Mouse (Mus musculus) retina, postnatal 7 days (tissue): ENCODE results near the gene Polr1e.
A peak's percentile ranks its signal among the peaks of the same experiment; 100 is the strongest.
"Not testable (repeated sequence)": the region's sequence is repeated elsewhere in the genome, so short reads cannot be mapped to it uniquely, and the experiment has no call there.

ENCODE experiments used
- DNase-seq: peaks from one replicate; pipeline ENCODE4 v3.0.0-alpha.2; 2012; ENCODE audit warnings: low read depth, low spot score

Gene Polr1e

GRCm38 (mm10) chr4:45005452-45005851, 12.9 kb upstream of the Polr1e start:
- no peak for DNase-seq

GRCm38 (mm10) chr4:45010806-45011415, 7.5 kb upstream of the Polr1e start:
- DNase-seq, result no peak

- DNase-seq, result no peak
Observed at GRCm38 (mm10) chr4:45011581-45012104, 6.7 kb upstream of the Polr1e start.

GRCm38 (mm10) chr4:45012105-45012975, 6.0 kb upstream of the Polr1e start, which contains the start of gene Zbtb5:
TSS of gene Zbtb5 (minus strand) at chr4:45012412.
- DNase-seq, result peak; percentile 100

- no peak for DNase-seq
Observed at GRCm38 (mm10) chr4:45013031-45013431, 5.4 kb upstream of the Polr1e start.

GRCm38 (mm10) chr4:45013537-45013936, 4.8 kb upstream of the Polr1e start:
- DNase-seq, result no peak

GRCm38 (mm10) chr4:45015615-45016014, 2.8 kb upstream of the Polr1e start:
- DNase-seq, result peak; percentile 56

GRCm38 (mm10) chr4:45019009-45019408, 626 bp downstream of the Polr1e start:
- DNase-seq, result no peak

GRCm38 (mm10) chr4:45026459-45026858, 8.1 kb downstream of the Polr1e start:
- no peak for DNase-seq

- no peak for DNase-seq
Observed at GRCm38 (mm10) chr4:45032586-45032985, 14.2 kb downstream of the Polr1e start.

- no peak for DNase-seq
Observed at GRCm38 (mm10) chr4:45034693-45035628, 16.6 kb downstream of the Polr1e start.

GRCm38 (mm10) chr4:45036048-45036447, 17.7 kb downstream of the Polr1e start:
- no peak for DNase-seq

- DNase-seq, result no peak
Observed at GRCm38 (mm10) chr4:45036571-45036970, 18.2 kb downstream of the Polr1e start.

- DNase-seq, result no peak
Observed at GRCm38 (mm10) chr4:45037455-45038410, 19.4 kb downstream of the Polr1e start.

GRCm38 (mm10) chr4:45038879-45039278, 20.5 kb downstream of the Polr1e start:
- DNase-seq, result not testable (repeated sequence)

- not testable (repeated sequence) for DNase-seq
Observed at GRCm38 (mm10) chr4:45039546-45039945, 21.2 kb downstream of the Polr1e start.

- DNase-seq, result no peak
Observed at GRCm38 (mm10) chr4:45040795-45041194, 22.4 kb downstream of the Polr1e start.

- DNase-seq, result no peak
Observed at GRCm38 (mm10) chr4:45046679-45047078, 28.3 kb downstream of the Polr1e start.

- no peak for DNase-seq
Observed at GRCm38 (mm10) chr4:45047286-45047887, 29.0 kb downstream of the Polr1e start.

- no peak for DNase-seq
Observed at GRCm38 (mm10) chr4:45047956-45048355, 29.6 kb downstream of the Polr1e start.
